9 mouse cellular contexts compared by ENCODE assay signal in genomic region chr9:55543703-55544401, GRCm38 (mm10). TPM values are rescaled to one million over a fixed set of nuclear protein-coding genes. Genes with fewer than 3 reads are reported as not detected.
DNase-seq lines count a peak whose midpoint lies in the region; ATAC-seq and TF ChIP-seq lines count a peak whose summit lies in the region.
"Had no signal": no experiment of that assay in that cellular context is flagged by ENCODE, and none has a peak within 500 bp of the region (broad histone marks: within the 10 kb centered on the region; RNA-seq: fewer than 3 reads in every experiment).

No protein-coding gene starts in this region.

- TF ChIP-seq POLR2A in bone marrow macrophage, adult 2 months (IDR thresholded peaks at IDR 0.05; ENCODE audit: borderline replicate concordance, low read depth, low read length): no peak
- no peak for TF ChIP-seq POLR2A in limb, embryonic 14.5 days (IDR thresholded peaks at IDR 0.05; ENCODE audit: borderline replicate concordance, extremely low read depth, insufficient read depth, insufficient read length)

- no peaks in the 10 kb centered on the region; the same call in 1 of the 2 replicates for H3K4me1 ChIP-seq in bone marrow macrophage, adult 2 months (ENCODE audit: control insufficient read depth, insufficient read depth, low read length)
- peaks cover 22% of the 10 kb centered on the region for H3K4me1 ChIP-seq in forebrain, embryonic 11.5 days (replicated peaks; ENCODE audit: control insufficient read depth, insufficient read depth, low read length)
- H3K4me1 ChIP-seq in hindbrain, embryonic 12.5 days: peaks cover 33% of the 10 kb centered on the region
- H3K4me1 ChIP-seq in limb, embryonic 14.5 days (ENCODE audit: control insufficient read depth, insufficient read depth, low read length): peaks cover 26% of the 10 kb centered on the region
- peaks cover 9% of the 10 kb centered on the region for H3K4me1 ChIP-seq in neural tube, embryonic 11.5 days (ENCODE audit: control insufficient read depth, insufficient read depth, low read length)

- peak overlapping the region; percentile 28 for H3K4me2 ChIP-seq in forebrain, embryonic 11.5 days (ENCODE audit: low read depth, low read length, severe bottlenecking)
- H3K4me2 ChIP-seq in hindbrain, embryonic 12.5 days (replicated peaks): peak overlapping the region; percentile 32
- peak overlapping the region; percentile 28 for H3K4me2 ChIP-seq in limb, embryonic 14.5 days (replicated peaks; ENCODE audit: low read depth, low read length, severe bottlenecking)
- peak overlapping the region; percentile 19 for H3K4me2 ChIP-seq in neural tube, embryonic 11.5 days (ENCODE audit: low read depth)

- no peak for ATAC-seq in forebrain, embryonic 11.5 days (replicated peaks; ENCODE audit: low FRiP score)
- ATAC-seq in hindbrain, embryonic 12.5 days (ENCODE audit: low FRiP score): no peak
- ATAC-seq in limb, embryonic 14.5 days (ENCODE audit: low FRiP score, low read depth): no peak
- no peak for ATAC-seq in neural tube, embryonic 11.5 days (ENCODE audit: insufficient read depth, low FRiP score, low TSS enrichment)

- TF ChIP-seq CTCF in bone marrow macrophage, adult 2 months (IDR thresholded peaks at IDR 0.05; ENCODE audit: low read depth, low read length): no peak

- WGBS in forebrain, embryonic 11.5 days: under 1% methylated on average over 46 of the region's 46 CpGs
- under 1% methylated on average over 46 of the region's 46 CpGs for WGBS in hindbrain, embryonic 12.5 days
- WGBS in limb, embryonic 14.5 days: 2% methylated on average over 46 of the region's 46 CpGs
- under 1% methylated on average over 46 of the region's 46 CpGs for WGBS in neural tube, embryonic 11.5 days

- H3K36me3 ChIP-seq in forebrain, embryonic 11.5 days (ENCODE audit: control insufficient read depth, insufficient read depth, low read length): no peaks in the 10 kb centered on the region
- H3K36me3 ChIP-seq in hindbrain, embryonic 12.5 days: no peaks in the 10 kb centered on the region
- H3K36me3 ChIP-seq in limb, embryonic 14.5 days (ENCODE audit: control insufficient read depth, insufficient read depth, low read length): no peaks in the 10 kb centered on the region
- H3K36me3 ChIP-seq in neural tube, embryonic 11.5 days (ENCODE audit: control insufficient read depth, insufficient read depth, low read length): no peaks in the 10 kb centered on the region

- H3K4me3 ChIP-seq in bone marrow macrophage, adult 2 months (ENCODE audit: insufficient read depth, low read length): peak overlapping the region; percentile 34
- H3K4me3 ChIP-seq in forebrain, embryonic 11.5 days (ENCODE audit: low read depth, low read length): peak overlapping the region; percentile 14
- peak overlapping the region; percentile 29 for H3K4me3 ChIP-seq in hindbrain, embryonic 12.5 days
- peak overlapping the region; percentile 20 for H3K4me3 ChIP-seq in limb, embryonic 14.5 days (replicated peaks; ENCODE audit: low read length)
- H3K4me3 ChIP-seq in neural tube, embryonic 11.5 days (ENCODE audit: low read depth, low read length): peak overlapping the region; percentile 32

- peaks cover 92% of the 10 kb centered on the region for H3K27me3 ChIP-seq in forebrain, embryonic 11.5 days (ENCODE audit: control insufficient read depth, insufficient read depth, low read length)
- peaks cover 97% of the 10 kb centered on the region for H3K27me3 ChIP-seq in hindbrain, embryonic 12.5 days
- peaks cover 88% of the 10 kb centered on the region for H3K27me3 ChIP-seq in limb, embryonic 14.5 days (ENCODE audit: control insufficient read depth, insufficient read depth, low read length)
- H3K27me3 ChIP-seq in neural tube, embryonic 11.5 days (ENCODE audit: control insufficient read depth, insufficient read depth, low read length): peaks cover 91% of the 10 kb centered on the region

- H3K9ac ChIP-seq in forebrain, embryonic 11.5 days (ENCODE audit: low read length): no peak overlapping the region
- H3K9ac ChIP-seq in hindbrain, embryonic 12.5 days: peak overlapping the region; percentile 39
- no peak overlapping the region for H3K9ac ChIP-seq in limb, embryonic 14.5 days (ENCODE audit: low read depth, low read length, severe bottlenecking)
- H3K9ac ChIP-seq in neural tube, embryonic 11.5 days (ENCODE audit: low read length): peak overlapping the region; percentile 5

- H3K9me3 ChIP-seq in forebrain, embryonic 11.5 days (ENCODE audit: control insufficient read depth, low read length): no peaks in the 10 kb centered on the region
- no peaks in the 10 kb centered on the region for H3K9me3 ChIP-seq in hindbrain, embryonic 12.5 days (replicated peaks)
- no peaks in the 10 kb centered on the region for H3K9me3 ChIP-seq in limb, embryonic 14.5 days (ENCODE audit: control insufficient read depth, low read length)
- no peaks in the 10 kb centered on the region for H3K9me3 ChIP-seq in neural tube, embryonic 11.5 days (ENCODE audit: control insufficient read depth, low read length)

- peak; percentile 56 to 57 for DNase-seq in left cerebral cortex, postnatal 36 days (ENCODE audit: low spot score in 2 of 2)
- no peak for DNase-seq in left cerebral cortex, postnatal 10 days (ENCODE audit: extremely low spot score in 1 of 2, low spot score in 2 of 2)
- peak; percentile 79 for DNase-seq in forebrain, embryonic 11.5 days (ENCODE audit: low spot score)
- peak; percentile 11 for DNase-seq in limb, embryonic 14.5 days (ENCODE audit: low spot score)
- peak; percentile 84 for DNase-seq in neural tube, embryonic 11.5 days (ENCODE audit: low spot score)
- no peak for DNase-seq in T-cell, adult 2 months (ENCODE audit: low spot score)

- H3K27ac ChIP-seq in bone marrow macrophage, adult 2 months (ENCODE audit: insufficient read depth, low read depth, low read length): no peak overlapping the region
- no peak overlapping the region for H3K27ac ChIP-seq in forebrain, embryonic 11.5 days (ENCODE audit: low read depth, low read length)
- no peak overlapping the region for H3K27ac ChIP-seq in hindbrain, embryonic 12.5 days
- H3K27ac ChIP-seq in limb, embryonic 14.5 days (replicated peaks; ENCODE audit: low read depth, low read length): no peak overlapping the region
- H3K27ac ChIP-seq in neural tube, embryonic 11.5 days (ENCODE audit: low read depth, low read length): no peak overlapping the region

- intact Hi-C loops in left cerebral cortex, postnatal 36 days (cut with DNase I): loop anchor here (2.0 kb wide), 1 partner anchor 31 kb away; the partner anchor contains the start of gene Etfa
- intact Hi-C loops in left cerebral cortex, postnatal 10 days (cut with DNase I): no loop called here

RNA-seq across cellular contexts. Expression of gene Isl2, which starts 5.4 kb away (rescaled TPM):
- total RNA-seq in left cerebral cortex, postnatal 36 days (2021): not detected
- total RNA-seq in left cerebral cortex, postnatal 10 days (2021): not detected
- not detected in 2 replicates for polyA plus RNA-seq in bone marrow macrophage, adult 2 months (2012; ENCODE audit: insufficient read depth, insufficient read length, missing spikeins)
- 0.77 and 0.96 TPM in 2 replicates for polyA plus RNA-seq in forebrain, embryonic 11.5 days (2014; fragmentation: Nextera tagmentation; extraction: Ambion mirVana)
- 16.7 and 20.0 TPM in 2 replicates for polyA plus RNA-seq in hindbrain, embryonic 12.5 days (2016; fragmentation: Nextera tagmentation; extraction: Ambion mirVana)
- polyA plus RNA-seq in limb, embryonic 14.5 days (2012; rRNA removed): 0.55 and 1.5 TPM in 2 replicates
- polyA plus RNA-seq in limb, embryonic 14.5 days (2014; fragmentation: Nextera tagmentation; extraction: Ambion mirVana): 0.22 and 0.72 TPM in 2 replicates
- 36.7 and 52.8 TPM in 2 replicates for polyA plus RNA-seq in neural tube, embryonic 11.5 days (2014; fragmentation: Nextera tagmentation; extraction: Ambion mirVana)
- polyA plus RNA-seq: gonadal fat pad, adult 2 months had no signal

RNA-seq across cellular contexts. Expression of gene Etfa, which starts 31.8 kb away (rescaled TPM):
- total RNA-seq in left cerebral cortex, postnatal 36 days (2021): 10 to 100 TPM; 38.7 to 44.6 TPM
- total RNA-seq in left cerebral cortex, postnatal 10 days (2021): 10 to 100 TPM; 42.7 to 44.6 TPM
- 70.4 and 70.5 TPM in 2 replicates for polyA plus RNA-seq in bone marrow macrophage, adult 2 months (2012; ENCODE audit: insufficient read depth, insufficient read length, missing spikeins)
- 147 and 151 TPM in 2 replicates for polyA plus RNA-seq in forebrain, embryonic 11.5 days (2014; fragmentation: Nextera tagmentation; extraction: Ambion mirVana)
- polyA plus RNA-seq in hindbrain, embryonic 12.5 days (2016; fragmentation: Nextera tagmentation; extraction: Ambion mirVana): 118 and 123 TPM in 2 replicates
- polyA plus RNA-seq in limb, embryonic 14.5 days (2012; rRNA removed): 57.8 and 77.2 TPM in 2 replicates
- polyA plus RNA-seq in limb, embryonic 14.5 days (2014; fragmentation: Nextera tagmentation; extraction: Ambion mirVana): 185 and 189 TPM in 2 replicates
- polyA plus RNA-seq in neural tube, embryonic 11.5 days (2014; fragmentation: Nextera tagmentation; extraction: Ambion mirVana): 122 and 138 TPM in 2 replicates

Comparison
In these comparisons a context has a peak if more than half of its experiments do, and no peak if none do; other contexts are left out.
1. DNase-seq: peak in left cerebral cortex, postnatal 36 days (2 of 2), forebrain, embryonic 11.5 days (single experiment), limb, embryonic 14.5 days (single experiment) and neural tube, embryonic 11.5 days (single experiment); none in left cerebral cortex, postnatal 10 days (0 of 2) and T-cell, adult 2 months (single experiment).
2. H3K9ac ChIP-seq: peak in hindbrain, embryonic 12.5 days (single experiment) and neural tube, embryonic 11.5 days (single experiment); none in forebrain, embryonic 11.5 days (single experiment) and limb, embryonic 14.5 days (single experiment).
3. Peak in every context shown above with its lines, with median percentiles within 50 percentile points of each other: H3K4me3 ChIP-seq and H3K4me2 ChIP-seq.